Mouse (Mus musculus): Measurements from ENCODE around the gene Oaz3. TPM values are rescaled to one million over a fixed set of nuclear protein-coding genes. Genes with fewer than 3 reads are reported as not detected.

Gene Oaz3
- total and polyA plus RNA-seq, 2 experiments from 2014 or later = 0.60 TPM; not detected in 1

DNA sequence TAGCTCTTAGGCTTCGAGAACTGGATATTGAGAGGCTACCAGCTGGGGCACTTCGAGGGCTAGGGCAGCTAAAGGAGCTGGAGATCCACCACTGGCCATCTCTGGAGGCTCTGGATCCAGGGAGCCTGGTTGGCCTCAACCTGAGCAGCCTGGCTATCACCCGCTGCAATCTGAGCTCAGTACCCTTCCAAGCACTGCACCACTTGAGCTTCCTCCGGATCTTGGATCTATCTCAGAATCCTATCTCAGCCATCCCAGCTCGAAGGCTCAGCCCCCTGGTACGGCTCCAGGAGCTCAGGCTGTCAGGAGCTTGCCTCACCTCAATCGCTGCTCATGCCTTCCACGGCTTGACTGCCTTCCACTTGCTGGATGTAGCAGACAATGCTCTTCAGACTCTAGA lies 41.3 kb downstream of the Oaz3 start:
- Histone ChIP-seq H3K27ac (no peak overlapping the region), H3K9me3 (ENCODE audit: low read length) (no peaks in the 10 kb centered on the region), H3K27me3 (ENCODE audit: insufficient read depth, low read length) (no peaks in the 10 kb centered on the region), H3K4me2 (ENCODE audit: low read depth, low read length) (no peak overlapping the region), H3K4me1 (ENCODE audit: insufficient read depth, low read length) (peaks cover 12% of the 10 kb centered on the region; the same call in 1 of the 2 replicates), H3K36me3 (ENCODE audit: insufficient read depth, low read length) (no peaks in the 10 kb centered on the region), H3K9ac (replicated peaks; ENCODE audit: low read length) (no peak overlapping the region), H3K4me3 (ENCODE audit: low read length) (no peak overlapping the region)
- WGBS = 75% methylated on average over 8 of the region's 8 CpGs
- ATAC-seq (no peak), DNase-seq (ENCODE audit: low spot score) (no peak)
- no peak for TF ChIP-seq CTCF (IDR thresholded peaks at IDR 0.05; ENCODE audit: low read depth)

DNA sequence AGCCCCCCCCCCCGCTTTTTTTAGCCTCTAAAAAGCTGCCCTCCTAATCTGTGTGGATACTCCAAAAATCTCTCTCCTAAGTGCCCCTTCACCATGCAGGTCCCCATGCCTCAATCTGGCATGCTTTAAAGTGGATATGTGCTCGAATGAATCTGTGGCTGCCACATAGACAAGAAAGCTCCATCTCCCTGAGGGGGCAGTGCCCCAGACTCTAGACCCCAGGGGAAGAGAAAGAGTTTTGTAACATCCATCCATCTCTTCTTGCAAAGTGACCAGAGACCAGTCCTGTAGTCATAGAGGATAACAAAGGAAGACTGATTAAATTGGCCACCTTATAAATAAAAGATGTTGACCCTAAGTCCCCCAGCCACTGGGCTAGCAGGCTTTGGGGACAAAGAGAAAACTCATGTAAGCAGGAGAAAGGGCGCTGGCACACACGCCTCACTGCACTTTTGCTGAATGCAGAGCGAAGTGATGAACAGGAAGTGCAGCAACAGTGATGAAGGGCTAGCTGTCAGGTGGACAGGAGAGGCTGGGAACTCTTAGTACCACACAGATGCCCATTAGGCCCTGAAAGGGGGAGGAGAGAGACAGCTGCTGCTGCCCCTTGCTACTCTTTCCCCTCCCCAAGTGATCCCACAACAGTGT lies 43.9 kb downstream of the Oaz3 start:
- WGBS = 17% methylated on average over 5 of the region's 5 CpGs
- DNase-seq (ENCODE audit: low spot score) (peak; percentile 15), ATAC-seq (no peak)
- Histone ChIP-seq H3K9me3 (ENCODE audit: low read length) (no peaks in the 10 kb centered on the region), H3K4me1 (ENCODE audit: insufficient read depth, low read length) (peaks cover 10% of the 10 kb centered on the region; the same call in 1 of the 2 replicates), H3K4me3 (ENCODE audit: low read length) (peak overlapping the region; percentile 37), H3K27ac (0 out of 2 replicates have a peak overlapping the region, but pooled peaks have one; percentile 32), H3K36me3 (ENCODE audit: insufficient read depth, low read length) (no peaks in the 10 kb centered on the region), H3K4me2 (ENCODE audit: low read depth, low read length) (peak overlapping the region; percentile 74), H3K9ac (replicated peaks; ENCODE audit: low read length) (peak overlapping the region; percentile 50), H3K27me3 (ENCODE audit: insufficient read depth, low read length) (no peaks in the 10 kb centered on the region)
- no peak for TF ChIP-seq CTCF (IDR thresholded peaks at IDR 0.05; ENCODE audit: low read depth)

DNA sequence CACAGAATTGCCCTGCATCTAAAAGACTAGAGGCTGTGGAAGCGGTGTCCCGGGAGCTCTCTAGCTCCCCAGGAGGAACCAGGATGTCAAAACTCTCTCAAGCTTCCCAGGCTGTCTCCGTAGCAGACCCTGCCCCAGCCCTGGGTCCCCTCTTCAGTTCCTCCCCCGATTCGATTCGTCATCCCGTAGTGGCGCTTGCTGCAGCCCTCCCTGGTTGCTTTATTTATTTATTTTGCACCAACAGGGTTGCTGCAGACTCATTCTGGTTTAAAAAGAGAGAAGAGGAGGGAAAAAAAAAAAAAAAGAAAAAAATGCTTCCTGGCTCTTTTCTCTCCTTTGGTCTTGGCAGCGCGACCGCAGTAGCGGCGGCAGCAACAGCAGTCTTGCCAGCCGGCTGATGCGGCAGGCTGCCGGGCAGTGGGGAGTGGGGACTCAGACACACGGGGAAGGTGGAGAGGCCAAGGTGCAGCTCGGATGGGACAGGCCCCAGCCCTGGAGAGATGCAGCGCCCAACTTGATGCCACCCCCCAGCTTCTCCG lies 44.7 kb downstream of the Oaz3 start:
- Histone ChIP-seq H3K4me3 (ENCODE audit: low read length) (peak overlapping the region; percentile 37), H3K9me3 (ENCODE audit: low read length) (no peaks in the 10 kb centered on the region), H3K4me1 (ENCODE audit: insufficient read depth, low read length) (peaks cover 9% of the 10 kb centered on the region; the same call in 1 of the 2 replicates), H3K4me2 (ENCODE audit: low read depth, low read length) (peak overlapping the region; percentile 74), H3K9ac (replicated peaks; ENCODE audit: low read length) (peak overlapping the region; percentile 50), H3K27ac (peak overlapping the region; percentile 32; the same call in 1 of the 2 replicates), H3K27me3 (ENCODE audit: insufficient read depth, low read length) (no peaks in the 10 kb centered on the region), H3K36me3 (ENCODE audit: insufficient read depth, low read length) (no peaks in the 10 kb centered on the region)
- DNase-seq (ENCODE audit: low spot score) = peak; percentile 79
- ATAC-seq = peak; percentile 89
- TF ChIP-seq CTCF (IDR thresholded peaks at IDR 0.05; ENCODE audit: low read depth) = peak; percentile 51
- 2% methylated on average over 20 of the region's 20 CpGs for WGBS

DNA sequence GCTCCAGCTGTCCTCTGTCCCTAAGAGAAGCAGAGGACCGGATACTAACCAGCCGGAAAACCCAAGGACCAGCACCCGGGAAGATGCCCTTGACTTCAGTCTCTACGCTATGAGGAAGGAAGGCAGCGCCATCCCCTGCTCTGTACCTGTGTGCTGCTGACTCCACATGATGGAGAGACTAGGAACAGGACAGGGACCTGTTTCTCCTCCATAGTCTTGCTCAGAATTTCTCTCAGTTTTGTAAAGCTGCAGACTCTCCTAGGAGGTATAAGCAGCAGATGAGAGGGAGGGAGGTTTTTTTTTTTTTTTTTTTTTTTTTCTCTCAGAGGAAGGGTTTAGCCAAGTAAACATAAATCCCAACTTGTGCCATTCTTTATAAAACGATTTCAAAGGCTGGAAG lies 45.5 kb downstream of the Oaz3 start, which contains the start of gene Lingo4:
Lingo4 (plus strand) TSS at position 301 of the 400 bp plus-strand sequence.
- Histone ChIP-seq H3K36me3 (ENCODE audit: insufficient read depth, low read length) (no peaks in the 10 kb centered on the region), H3K27ac (peak within 1 kb of the TSS; percentile 32; the same call in 1 of the 2 replicates), H3K4me2 (ENCODE audit: low read depth, low read length) (peak within 1 kb of the TSS; percentile 74), H3K4me1 (ENCODE audit: insufficient read depth, low read length) (peaks cover 9% of the 10 kb centered on the region; the same call in 1 of the 2 replicates), H3K9me3 (ENCODE audit: low read length) (no peaks in the 10 kb centered on the region), H3K4me3 (ENCODE audit: low read length) (peak within 1 kb of the TSS; percentile 37), H3K27me3 (ENCODE audit: insufficient read depth, low read length) (no peaks in the 10 kb centered on the region), H3K9ac (replicated peaks; ENCODE audit: low read length) (peak within 1 kb of the TSS; percentile 50)
- no peak for ATAC-seq
- WGBS = 69% methylated on average over 6 of the region's 6 CpGs
- TF ChIP-seq CTCF (IDR thresholded peaks at IDR 0.05; ENCODE audit: low read depth) = no peak
- no peak for DNase-seq (ENCODE audit: low spot score)

DNA sequence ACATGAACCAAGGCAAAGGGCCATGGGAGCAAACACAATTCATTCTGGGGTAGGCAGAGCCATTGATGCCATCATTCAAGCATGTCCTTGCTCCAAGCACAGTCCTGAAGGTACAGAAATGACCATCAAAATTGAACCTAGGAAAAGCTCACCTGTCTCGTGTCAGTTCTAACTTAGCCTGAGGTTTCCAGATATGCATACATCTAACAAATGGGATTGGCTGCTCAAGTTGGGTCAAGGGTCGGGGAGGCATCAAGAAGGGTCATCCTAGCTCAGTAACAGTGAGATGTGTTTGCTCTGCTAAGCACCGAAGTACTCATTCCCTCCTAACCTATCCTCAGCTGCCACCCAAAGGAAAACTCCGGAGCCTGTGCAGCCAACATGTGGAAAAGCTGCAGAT lies 46.9 kb downstream of the Oaz3 start:
- 87% methylated on average over 4 of the region's 4 CpGs for WGBS
- DNase-seq (ENCODE audit: low spot score) (no peak), ATAC-seq (no peak)
- Histone ChIP-seq H3K27ac (no peak overlapping the region), H3K36me3 (ENCODE audit: insufficient read depth, low read length) (no peaks in the 10 kb centered on the region), H3K27me3 (ENCODE audit: insufficient read depth, low read length) (no peaks in the 10 kb centered on the region), H3K9ac (replicated peaks; ENCODE audit: low read length) (no peak overlapping the region), H3K4me1 (ENCODE audit: insufficient read depth, low read length) (peaks cover 9% of the 10 kb centered on the region; the same call in 1 of the 2 replicates), H3K4me2 (ENCODE audit: low read depth, low read length) (no peak overlapping the region), H3K9me3 (ENCODE audit: low read length) (no peaks in the 10 kb centered on the region), H3K4me3 (ENCODE audit: low read length) (no peak overlapping the region)
- no peak for TF ChIP-seq CTCF (IDR thresholded peaks at IDR 0.05; ENCODE audit: low read depth)

DNA sequence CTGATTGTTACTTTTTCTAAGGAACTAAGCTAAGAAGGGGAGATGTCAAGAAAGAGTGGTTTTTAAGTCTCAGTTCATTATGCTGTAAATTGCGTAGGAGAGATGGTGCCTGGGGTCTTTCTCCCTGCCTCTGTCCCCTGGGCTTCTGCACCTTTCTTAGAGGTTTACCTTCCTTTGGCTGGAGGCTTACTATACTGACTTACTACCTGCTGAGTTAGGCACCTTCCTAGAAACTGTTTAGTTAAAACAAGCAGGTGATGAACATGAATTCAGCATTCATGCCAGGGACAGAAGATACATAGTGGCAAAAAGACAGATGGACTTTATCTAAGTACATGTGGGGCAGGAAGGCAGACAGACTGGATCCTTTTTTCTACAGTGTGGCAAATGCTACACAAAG lies 47.4 kb downstream of the Oaz3 start:
- Histone ChIP-seq H3K9ac (replicated peaks; ENCODE audit: low read length) (no peak overlapping the region), H3K4me2 (ENCODE audit: low read depth, low read length) (no peak overlapping the region), H3K9me3 (ENCODE audit: low read length) (no peaks in the 10 kb centered on the region), H3K4me3 (ENCODE audit: low read length) (no peak overlapping the region), H3K36me3 (ENCODE audit: insufficient read depth, low read length) (no peaks in the 10 kb centered on the region), H3K4me1 (ENCODE audit: insufficient read depth, low read length) (peaks cover 9% of the 10 kb centered on the region; the same call in 1 of the 2 replicates), H3K27ac (no peak overlapping the region), H3K27me3 (ENCODE audit: insufficient read depth, low read length) (no peaks in the 10 kb centered on the region)
- DNase-seq (ENCODE audit: low spot score) (no peak), ATAC-seq (no peak)
- 86% methylated on average over 1 of the region's 1 CpGs for WGBS
- TF ChIP-seq CTCF (IDR thresholded peaks at IDR 0.05; ENCODE audit: low read depth) = no peak

DNA sequence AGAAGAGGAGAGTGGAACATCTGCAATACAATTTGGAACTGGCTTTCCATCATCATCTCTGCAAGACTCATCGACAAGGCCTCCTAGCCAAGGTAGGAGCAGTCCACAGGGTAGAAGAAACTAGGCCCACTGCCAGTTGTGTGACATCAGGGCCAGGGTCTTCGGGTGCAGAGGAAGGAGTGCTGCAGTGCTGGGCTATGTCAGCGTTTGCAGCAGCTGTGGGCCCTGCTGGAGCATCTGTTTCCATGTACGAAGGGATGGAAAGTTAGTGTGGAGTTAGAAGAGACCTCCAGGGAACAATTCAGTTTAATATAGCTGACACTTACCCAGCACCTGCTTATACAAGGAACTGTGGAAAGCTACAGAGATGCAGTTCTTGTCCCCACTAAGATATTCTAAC lies 50.7 kb downstream of the Oaz3 start:
- H3K4me1 ChIP-seq (ENCODE audit: insufficient read depth, low read length) = no peaks in the 10 kb centered on the region
- no peak overlapping the region for H3K4me2 ChIP-seq (ENCODE audit: low read depth, low read length)
- ATAC-seq = peak; percentile 51; the same call in 1 of the 2 replicates
- no peak overlapping the region for H3K4me3 ChIP-seq (ENCODE audit: low read length)
- H3K27ac ChIP-seq = no peak overlapping the region
- no peaks in the 10 kb centered on the region for H3K9me3 ChIP-seq (ENCODE audit: low read length)
- no peak overlapping the region for H3K9ac ChIP-seq (replicated peaks; ENCODE audit: low read length)
- TF ChIP-seq CTCF (IDR thresholded peaks at IDR 0.05; ENCODE audit: low read depth) = no peak
- no peaks in the 10 kb centered on the region for H3K36me3 ChIP-seq (ENCODE audit: insufficient read depth, low read length)
- H3K27me3 ChIP-seq (ENCODE audit: insufficient read depth, low read length) = no peaks in the 10 kb centered on the region
- 61% methylated on average over 4 of the region's 4 CpGs for WGBS
- no peak for DNase-seq (ENCODE audit: low spot score)
